Mouse (Mus musculus): ENCODE results near the gene Laptm4a.

DNA sequence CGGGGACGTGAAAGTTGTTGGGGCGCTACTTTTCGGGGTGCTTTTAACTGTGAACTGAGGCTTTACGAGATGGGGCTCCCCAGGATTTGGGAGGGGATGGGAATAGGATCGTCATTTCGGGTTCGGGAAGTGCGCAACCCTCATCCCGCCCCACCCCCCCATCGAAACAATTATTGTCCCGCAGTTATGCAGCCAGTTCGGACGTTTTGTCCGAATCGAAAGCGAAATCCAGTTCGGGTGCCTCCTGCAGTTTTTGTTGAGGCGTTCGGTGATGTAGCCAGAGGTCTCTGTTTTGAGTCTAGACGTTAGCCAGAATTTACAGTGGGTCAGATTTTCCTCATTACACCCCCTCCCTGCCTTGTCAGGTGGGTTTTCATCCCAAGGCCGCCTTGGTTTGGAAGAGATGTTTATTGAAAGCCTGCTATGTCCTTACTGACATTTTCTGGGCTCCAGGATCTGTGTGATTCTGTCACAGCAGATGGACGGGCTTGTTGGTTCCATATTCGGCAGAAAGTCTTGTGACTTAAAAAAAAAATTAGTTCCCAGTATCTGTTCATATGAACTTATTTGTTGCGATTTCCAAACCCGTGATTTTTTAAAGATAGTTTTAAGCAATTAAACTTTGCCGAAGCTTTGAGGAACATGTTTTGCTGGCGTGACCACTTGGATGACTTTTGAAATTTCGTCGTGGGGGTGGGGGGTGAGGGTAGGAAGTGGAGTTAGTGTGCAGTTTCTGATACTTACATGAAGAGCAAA, 1.1 kb downstream of the Laptm4a start:
- no peak for TF ChIP-seq TAL1 (IDR thresholded peaks at IDR 0.05; ENCODE audit: low read length)
- no peak for TF ChIP-seq GATA1 (IDR thresholded peaks at IDR 0.05; ENCODE audit: low read length)
